Mouse (Mus musculus) midbrain, embryonic 16.5 days (tissue): ENCODE results near the gene Retn. TPM values are rescaled to one million over a fixed set of nuclear protein-coding genes. Genes with fewer than 3 reads are reported as not detected.

ENCODE experiments used
- ATAC-seq: fragments of 200-750 bp; cut with Nextera tagmentation; 2 replicates; pipeline ENCODE4 v1.8.0; 2017; ENCODE audit warnings: moderate TSS enrichment
- H3K27ac ChIP-seq: fragments of 300-500 bp; sonication (generic); 2 replicates; pipeline ENCODE4 v1.5.1; 2014; ENCODE audit warnings: mild to moderate bottlenecking, low read length, mixed read lengths
- H3K27me3 ChIP-seq: fragments of 300-500 bp; sonication (generic); 2 replicates; pipeline ENCODE4 v1.6.1; 2014; ENCODE audit warnings: low read depth, low read length, mixed read lengths; ENCODE audit not compliant: control insufficient read depth, insufficient read depth
- H3K36me3 ChIP-seq: fragments of 300-500 bp; sonication (generic); 2 replicates; pipeline ENCODE4 v1.6.1; 2014; ENCODE audit warnings: mild to moderate bottlenecking, low read length, moderate library complexity, mixed read lengths; ENCODE audit not compliant: control insufficient read depth, insufficient read depth
- H3K4me1 ChIP-seq: fragments of 300-500 bp; sonication (generic); 2 replicates; pipeline ENCODE4 v1.6.1; 2014; ENCODE audit warnings: mild to moderate bottlenecking, low read length, mixed read lengths; ENCODE audit not compliant: control insufficient read depth, insufficient read depth
- H3K4me2 ChIP-seq: fragments of 300-500 bp; sonication (generic); 2 replicates; pipeline ENCODE4 v1.6.1; 2014; ENCODE audit warnings: mild to moderate bottlenecking, low read length, mixed read lengths
- H3K4me3 ChIP-seq: fragments of 300-500 bp; sonication (generic); 2 replicates; pipeline ENCODE4 v1.5.1; 2014; ENCODE audit warnings: low read depth, mild to moderate bottlenecking, low read length, moderate library complexity, mixed read lengths
- H3K9ac ChIP-seq: fragments of 300-500 bp; sonication (generic); 2 replicates; pipeline ENCODE4 v1.6.1; 2014; ENCODE audit warnings: low read depth, low read length, mixed read lengths
- H3K9me3 ChIP-seq: fragments of 300-500 bp; sonication (generic); replicated peaks from 2 replicates; pipeline ENCODE4 v1.6.1; 2014; ENCODE audit warnings: mild to moderate bottlenecking, low read length, mixed read lengths; ENCODE audit not compliant: control insufficient read depth, poor library complexity, severe bottlenecking
- WGBS: fragments of 180-500 bp; shearing (Covaris S2); extraction: QIAGEN DNeasy Blood & Tissue Kit; methylation state at CpG from one replicate; pipeline ENCODE4 v1.1.7; 2014; 5-methylcytosine and 5-hydroxymethylcytosine counted together
- polyA plus RNA-seq: library from polyadenylated mRNA; unstranded; fragments of >200 nt; fragmentation: Nextera tagmentation; extraction: Ambion mirVana; gene quantifications from 2 replicates; pipeline ENCODE4 v1.2.1, GENCODE M21; 2015

The Retn gene
- polyA plus RNA-seq, 1 experiment from 2014 or later = 0.33 TPM

GRCm38 (mm10) chr8:3654726-3655508 lies 653 bp upstream of the Retn start:
- WGBS = 79% methylated on average over 11 of the region's 11 CpGs

GRCm38 (mm10) chr8:3656725-3657381 lies 1.3 kb downstream of the Retn start:
- H3K4me2 ChIP-seq = peak overlapping the region; percentile 40; the same call in 1 of the 2 replicates
- H3K9me3 ChIP-seq = no peaks in the 10 kb centered on the region
- peak overlapping the region; percentile 13 for H3K4me3 ChIP-seq
- peak; percentile 79 for ATAC-seq
- no peak overlapping the region for H3K27ac ChIP-seq
- no peaks in the 10 kb centered on the region for H3K36me3 ChIP-seq
- peaks cover 5% of the 10 kb centered on the region; the same call in 1 of the 2 replicates for H3K4me1 ChIP-seq
- WGBS = 16% methylated on average over 7 of the region's 7 CpGs
- 0 out of 2 replicates have a peak overlapping the region, but pooled peaks have one; percentile 15 for H3K9ac ChIP-seq
- H3K27me3 ChIP-seq = no peaks in the 10 kb centered on the region

More at GRCm38 (mm10) chr8:3654726-3655508, 653 bp upstream of the Retn start:
- Histone ChIP-seq H3K36me3 (no peaks in the 10 kb centered on the region), H3K4me2 (no peak overlapping the region), H3K4me3 (no peak overlapping the region), H3K4me1 (peaks cover 5% of the 10 kb centered on the region; the same call in 1 of the 2 replicates), H3K27ac (no peak overlapping the region), H3K9me3 (no peaks in the 10 kb centered on the region), H3K27me3 (no peaks in the 10 kb centered on the region), H3K9ac (no peak overlapping the region)
- no peak for ATAC-seq

DNA sequence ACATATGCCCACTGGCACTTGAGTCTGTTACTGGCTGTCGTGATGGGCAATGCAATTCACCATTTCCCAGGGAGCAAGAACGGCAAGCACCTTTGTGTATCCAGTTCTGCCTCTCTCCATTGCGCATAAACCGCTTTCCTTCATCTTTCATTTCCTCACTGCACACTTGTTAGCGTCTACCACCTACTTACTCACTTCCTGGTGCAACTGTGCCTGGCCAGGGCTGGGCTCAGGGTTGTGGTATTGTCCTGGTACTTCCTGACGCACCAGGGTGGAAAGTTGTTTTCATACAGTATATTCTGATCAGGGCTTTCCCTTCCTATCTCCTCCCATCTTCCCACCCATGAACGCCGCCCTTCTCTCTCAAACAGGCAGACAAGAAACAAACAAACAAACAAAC lies 5.3 kb downstream of the Retn start:
- Histone ChIP-seq H3K4me2 (no peak overlapping the region), H3K4me1 (peaks cover 5% of the 10 kb centered on the region; the same call in 1 of the 2 replicates), H3K27ac (no peak overlapping the region), H3K9ac (no peak overlapping the region), H3K9me3 (no peaks in the 10 kb centered on the region), H3K36me3 (no peaks in the 10 kb centered on the region), H3K27me3 (no peaks in the 10 kb centered on the region), H3K4me3 (no peak overlapping the region)
- ATAC-seq = no peak
- WGBS = 81% methylated on average over 8 of the region's 8 CpGs

GRCm38 (mm10) chr8:3664405-3664804 lies 8.8 kb downstream of the Retn start:
- WGBS = 76% methylated on average over 5 of the region's 5 CpGs
- no peak for ATAC-seq
- H3K9ac ChIP-seq = no peak overlapping the region
- no peaks in the 10 kb centered on the region for H3K36me3 ChIP-seq
- no peak overlapping the region for H3K27ac ChIP-seq
- no peaks in the 10 kb centered on the region for H3K4me1 ChIP-seq
- H3K4me2 ChIP-seq = no peak overlapping the region
- H3K9me3 ChIP-seq = no peaks in the 10 kb centered on the region
- H3K4me3 ChIP-seq = no peak overlapping the region
- no peaks in the 10 kb centered on the region for H3K27me3 ChIP-seq

GRCm38 (mm10) chr8:3665507-3665906 lies 9.9 kb downstream of the Retn start, which contains the start of gene Mcemp1:
Mcemp1 (plus strand) TSS chr8:3665754.
- Histone ChIP-seq H3K9ac (no peak within 1 kb of the TSS), H3K4me1 (no peaks in the 10 kb centered on the region), H3K27ac (no peak within 1 kb of the TSS), H3K36me3 (no peaks in the 10 kb centered on the region), H3K27me3 (no peaks in the 10 kb centered on the region), H3K4me3 (no peak within 1 kb of the TSS), H3K9me3 (no peaks in the 10 kb centered on the region), H3K4me2 (no peak within 1 kb of the TSS)
- no peak for ATAC-seq
- WGBS = 84% methylated on average over 6 of the region's 6 CpGs

DNA sequence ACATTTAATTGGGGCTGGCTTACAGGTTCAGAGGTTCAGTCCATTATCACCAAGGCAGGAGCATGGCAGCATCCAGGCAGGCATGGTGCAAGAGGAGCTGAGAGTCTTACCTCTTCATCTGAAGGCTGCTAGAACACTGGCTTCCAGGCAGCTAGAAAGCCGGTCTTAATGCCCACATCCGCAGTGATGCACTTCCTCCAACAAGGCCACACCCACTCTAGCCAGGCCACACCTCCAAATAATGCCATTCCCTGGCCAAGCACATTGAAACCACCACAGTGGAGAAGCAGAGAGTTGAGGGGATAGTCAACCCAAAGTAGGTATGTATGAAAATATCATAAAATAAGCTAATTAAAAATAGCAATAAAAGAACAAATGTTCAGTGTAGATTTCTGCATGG lies 14.8 kb downstream of the Retn start:
- H3K4me2 ChIP-seq = no peak overlapping the region
- H3K4me1 ChIP-seq = peaks cover 5% of the 10 kb centered on the region
- H3K36me3 ChIP-seq = no peaks in the 10 kb centered on the region
- no peak overlapping the region for H3K9ac ChIP-seq
- WGBS = 84% methylated on average over 2 of the region's 2 CpGs
- H3K27ac ChIP-seq = no peak overlapping the region
- no peaks in the 10 kb centered on the region for H3K27me3 ChIP-seq
- H3K4me3 ChIP-seq = no peak overlapping the region
- H3K9me3 ChIP-seq = no peaks in the 10 kb centered on the region
- ATAC-seq = no peak

- H3K27ac ChIP-seq = peak within 1 kb of the TSS; percentile 91
- peaks cover 9% of the 10 kb centered on the region for H3K4me1 ChIP-seq
- no peaks in the 10 kb centered on the region for H3K9me3 ChIP-seq
- H3K9ac ChIP-seq = peak within 1 kb of the TSS; percentile 72
- peak; percentile 91 for ATAC-seq
- H3K4me3 ChIP-seq = peak within 1 kb of the TSS; percentile 55
- peak within 1 kb of the TSS; percentile 75 for H3K4me2 ChIP-seq
- WGBS = under 1% methylated on average over 23 of the region's 23 CpGs
- H3K27me3 ChIP-seq = no peaks in the 10 kb centered on the region
- no peaks in the 10 kb centered on the region for H3K36me3 ChIP-seq
Observed at GRCm38 (mm10) chr8:3671980-3672491, 16.5 kb downstream of the Retn start, which contains the start of gene Fcor. Fcor (minus strand) TSS chr8:3672362.

DNA sequence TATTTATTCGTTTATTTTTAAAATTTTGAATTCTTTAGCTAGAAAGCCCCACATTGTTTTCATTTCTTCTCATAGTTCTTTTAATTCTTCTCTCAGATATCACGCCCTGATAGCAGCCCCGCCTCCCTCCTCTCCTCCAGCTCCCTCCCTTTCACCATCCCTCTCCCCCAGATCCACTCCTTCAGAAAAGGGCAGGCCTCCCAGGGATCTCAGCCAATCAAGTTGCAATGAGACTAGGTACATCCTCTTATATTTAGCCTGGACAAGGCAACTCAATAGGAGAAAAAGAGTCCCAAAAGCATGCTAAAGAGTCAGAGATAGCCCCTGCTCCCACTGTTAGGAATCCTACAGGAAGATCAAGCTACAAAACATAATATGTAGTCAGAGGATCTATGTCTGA lies 19.1 kb downstream of the Retn start:
- WGBS = 48% methylated on average over 3 of the region's 3 CpGs

More for the DNA sequence above, 19.1 kb downstream of the Retn start:
- Histone ChIP-seq H3K4me3 (no peak overlapping the region), H3K36me3 (peaks cover 10% of the 10 kb centered on the region), H3K27ac (no peak overlapping the region), H3K9me3 (no peaks in the 10 kb centered on the region), H3K9ac (no peak overlapping the region), H3K4me1 (peaks cover 23% of the 10 kb centered on the region), H3K27me3 (no peaks in the 10 kb centered on the region), H3K4me2 (no peak overlapping the region)
- ATAC-seq = no peak
